Mouse (Mus musculus): Measurements from ENCODE around the gene Kcnh2.

The Kcnh2 gene

DNA sequence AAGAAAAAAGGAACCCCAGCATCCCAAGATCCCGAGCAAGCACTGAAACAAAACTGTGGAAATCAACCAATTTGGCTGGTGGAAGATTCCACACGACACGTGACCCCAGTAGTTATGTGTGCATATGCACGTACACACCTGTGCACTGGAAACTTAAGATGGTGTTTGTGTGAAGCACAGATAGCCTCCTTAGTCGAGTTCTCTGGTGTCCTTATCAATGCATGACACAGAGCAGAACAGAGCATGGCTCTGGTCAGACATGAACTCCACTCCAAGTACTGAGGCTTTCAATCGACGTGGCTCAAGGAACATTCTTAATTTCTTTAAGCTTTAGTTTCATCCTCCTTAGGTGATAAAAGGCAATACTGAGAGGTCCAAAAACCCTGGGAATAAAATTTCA is 5.1 kb downstream of the Kcnh2 start:
- DNase-seq (ENCODE audit: low read depth) = no peak

DNA sequence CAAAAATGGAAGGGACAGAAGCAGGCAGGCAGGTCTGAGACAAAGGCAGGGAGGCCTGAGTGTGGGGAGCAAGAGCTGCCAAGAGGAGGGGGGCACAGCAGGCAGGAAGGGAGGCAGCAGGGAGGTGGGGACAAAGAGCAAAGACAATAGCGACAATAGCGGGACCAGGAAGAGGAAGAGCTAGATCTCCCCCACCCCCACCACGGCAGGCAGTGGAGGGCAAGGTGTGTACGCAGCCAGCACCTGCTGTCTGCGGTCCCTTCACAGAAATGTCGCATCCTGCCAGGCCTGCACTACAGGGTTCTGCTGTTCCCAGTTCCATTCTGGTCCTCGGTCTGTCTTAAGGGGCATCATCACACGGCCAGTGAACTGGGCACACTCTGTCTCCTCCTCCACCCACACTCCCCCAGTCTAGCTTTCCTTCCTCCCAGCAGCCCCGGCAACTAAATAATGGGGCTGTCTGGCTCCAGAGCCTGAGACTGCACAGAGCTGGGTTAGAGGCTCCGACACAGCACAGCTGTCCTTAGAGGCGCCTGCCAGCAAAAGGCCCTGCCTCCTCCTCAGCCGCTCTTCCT is 6.8 kb downstream of the Kcnh2 start:
- no peak for DNase-seq (ENCODE audit: low read depth)

DNA sequence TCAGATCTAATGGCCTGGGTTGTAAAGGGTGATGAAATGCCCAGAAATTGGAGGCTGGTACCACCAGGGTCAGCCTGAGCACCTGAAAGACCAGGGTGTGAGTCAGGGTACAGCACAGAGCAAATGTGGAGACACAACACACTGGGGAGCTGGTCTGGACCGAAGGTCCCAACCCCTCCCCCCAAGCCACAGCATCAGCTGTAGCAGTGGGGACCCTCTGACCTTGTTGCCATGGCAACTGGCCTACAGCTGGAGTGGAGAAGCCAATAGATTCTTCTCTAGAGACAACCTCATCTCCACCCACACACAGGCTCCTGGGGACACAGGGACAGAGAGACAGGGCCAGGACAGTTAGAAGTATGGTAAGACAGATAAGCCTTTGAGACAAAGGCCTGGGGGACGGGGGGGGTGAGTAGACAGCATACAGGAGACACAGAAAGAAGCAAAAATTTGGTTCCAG is 7.4 kb downstream of the Kcnh2 start:
- DNase-seq (ENCODE audit: low read depth) = no peak

DNA sequence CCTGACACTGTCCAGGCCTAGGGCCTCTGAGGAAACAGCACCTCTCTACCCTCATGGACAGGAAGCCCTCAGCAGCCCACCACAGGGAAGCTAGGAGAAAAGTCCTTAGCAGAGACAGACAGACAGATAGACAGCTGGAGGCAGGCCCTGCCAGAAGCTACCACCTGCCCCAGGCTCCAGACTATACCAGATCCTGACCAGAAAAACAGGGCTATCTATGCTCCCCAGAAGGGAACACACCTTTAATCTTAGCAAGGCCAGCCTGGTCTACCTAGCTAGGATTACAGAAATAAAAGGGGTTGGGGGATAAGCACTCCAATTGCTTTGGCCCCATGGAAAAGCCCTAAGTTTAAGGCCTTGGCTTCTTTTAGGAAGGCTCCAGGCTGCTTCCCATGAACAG is 8.0 kb downstream of the Kcnh2 start:
- DNase-seq (ENCODE audit: low read depth) = no peak

DNA sequence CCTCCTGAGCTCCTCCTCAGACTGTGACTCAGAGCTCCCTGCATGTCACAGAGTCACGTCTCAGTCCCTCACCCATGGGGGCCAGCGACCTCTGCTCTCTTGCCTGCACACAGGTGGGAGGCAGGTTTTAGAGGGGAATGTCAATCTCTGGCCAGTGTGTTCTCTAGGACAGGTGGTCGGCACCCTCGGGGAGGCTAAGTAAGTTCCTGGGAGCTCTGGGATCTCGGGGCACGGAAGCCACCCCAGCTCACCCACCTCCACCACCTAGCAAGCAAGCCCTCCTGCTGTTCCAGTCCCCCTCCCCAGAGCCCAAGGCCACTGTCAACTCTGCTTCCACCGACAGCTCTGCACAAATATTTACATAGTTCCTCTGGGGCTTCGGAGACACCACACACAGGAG is 8.4 kb downstream of the Kcnh2 start:
- no peak for DNase-seq (ENCODE audit: low read depth)

GRCm38 (mm10) chr5:24342205-24342963 is 9.0 kb downstream of the Kcnh2 start:
- DNase-seq (ENCODE audit: low read depth) = no peak

DNA sequence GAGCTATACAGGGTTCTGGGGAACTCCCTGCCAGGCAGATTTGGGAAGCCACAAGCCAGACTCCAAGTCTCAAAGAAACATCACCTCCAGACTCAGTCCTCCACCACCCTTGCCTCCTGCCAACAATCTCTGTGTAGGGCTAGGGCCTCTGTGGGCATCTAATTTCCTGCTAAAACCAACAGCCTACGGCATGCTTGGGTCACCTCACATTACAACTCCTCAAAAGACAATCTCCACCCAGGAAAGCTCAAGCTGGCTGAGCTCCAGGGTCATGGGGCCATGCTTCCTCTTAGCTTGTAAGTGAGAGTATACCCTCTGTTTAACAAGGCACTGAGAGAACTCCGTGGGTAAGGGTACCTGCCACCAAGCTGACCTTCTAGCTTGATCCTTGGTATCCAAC is 13.6 kb downstream of the Kcnh2 start:
- DNase-seq (ENCODE audit: low read depth) = no peak

- DNase-seq (ENCODE audit: low read depth) = no peak
Measured at GRCm38 (mm10) chr5:24337366-24337765, 14.0 kb downstream of the Kcnh2 start.

DNA sequence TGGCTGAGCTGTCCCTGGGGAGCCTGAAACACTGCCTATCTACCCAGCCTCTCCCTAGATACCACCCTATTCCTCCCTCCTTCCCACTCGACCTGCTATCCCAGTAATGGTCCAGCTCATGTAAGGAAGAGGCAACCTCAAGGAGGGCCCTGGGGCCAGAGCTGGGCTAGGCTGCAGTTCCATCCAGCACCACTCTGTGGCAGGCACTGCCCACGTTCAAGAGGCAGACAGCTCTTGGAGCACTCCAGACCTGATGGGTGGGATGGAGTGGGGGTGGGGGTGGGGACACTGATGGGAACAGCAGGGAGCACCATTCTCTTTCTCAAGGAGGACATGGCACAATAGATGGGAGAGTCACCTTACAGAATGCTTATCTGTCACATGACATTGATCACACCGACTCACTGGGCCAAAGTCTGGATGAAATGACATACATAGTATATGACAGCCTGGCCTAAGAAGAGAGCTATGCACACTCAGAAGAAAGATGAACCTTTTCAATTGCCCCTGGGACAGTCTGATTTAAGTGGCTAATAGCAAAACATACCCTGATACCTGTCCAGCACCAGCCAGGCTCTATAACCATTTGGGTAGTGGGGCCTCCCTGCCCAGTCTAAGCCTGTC is 15.4 kb downstream of the Kcnh2 start:
- no peak for DNase-seq (ENCODE audit: low read depth)

GRCm38 (mm10) chr5:24334749-24335148 is 16.7 kb downstream of the Kcnh2 start:
- no peak for DNase-seq (ENCODE audit: low read depth)

DNA sequence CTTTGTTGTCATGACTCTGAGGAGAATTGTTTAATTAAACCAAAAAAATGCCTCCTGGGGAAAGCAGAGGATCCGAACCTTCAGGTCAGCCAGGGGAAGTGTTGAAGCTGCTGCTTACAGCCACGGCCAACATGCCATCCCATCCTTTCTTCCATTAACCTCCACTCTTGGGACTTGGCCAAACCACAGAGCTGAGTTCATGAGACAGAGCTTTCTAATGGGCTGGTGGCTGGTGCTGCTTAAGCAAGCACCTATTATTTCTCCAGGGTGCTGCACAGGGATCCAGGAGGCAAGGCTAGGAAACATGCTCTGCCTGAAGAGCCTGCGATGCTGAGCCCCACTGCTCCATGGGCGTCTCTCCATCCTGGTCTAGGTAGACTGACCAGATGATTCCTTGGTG is 19.0 kb downstream of the Kcnh2 start:
- DNase-seq (ENCODE audit: low read depth) = no peak

DNA sequence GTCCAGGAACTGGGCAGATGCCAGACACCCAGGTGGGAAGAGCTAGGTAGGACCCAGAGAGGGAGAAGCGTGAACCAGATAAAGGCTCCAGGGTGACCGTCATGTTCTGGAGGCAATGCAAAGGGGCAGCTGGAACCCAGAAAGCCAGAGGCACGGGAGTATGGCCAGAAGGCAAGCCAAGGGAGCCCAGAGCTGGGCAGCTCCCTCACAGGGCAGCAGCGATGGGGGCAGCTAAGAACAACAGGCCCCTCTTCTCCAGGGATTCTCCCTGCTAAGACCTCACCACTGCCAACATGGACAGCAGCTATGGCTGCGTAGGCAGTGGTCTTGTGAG is 21.5 kb downstream of the Kcnh2 start:
- DNase-seq (ENCODE audit: low read depth) = no peak

- DNase-seq (ENCODE audit: low read depth) = no peak
Measured at GRCm38 (mm10) chr5:24329212-24329964, 22.0 kb downstream of the Kcnh2 start.

DNA sequence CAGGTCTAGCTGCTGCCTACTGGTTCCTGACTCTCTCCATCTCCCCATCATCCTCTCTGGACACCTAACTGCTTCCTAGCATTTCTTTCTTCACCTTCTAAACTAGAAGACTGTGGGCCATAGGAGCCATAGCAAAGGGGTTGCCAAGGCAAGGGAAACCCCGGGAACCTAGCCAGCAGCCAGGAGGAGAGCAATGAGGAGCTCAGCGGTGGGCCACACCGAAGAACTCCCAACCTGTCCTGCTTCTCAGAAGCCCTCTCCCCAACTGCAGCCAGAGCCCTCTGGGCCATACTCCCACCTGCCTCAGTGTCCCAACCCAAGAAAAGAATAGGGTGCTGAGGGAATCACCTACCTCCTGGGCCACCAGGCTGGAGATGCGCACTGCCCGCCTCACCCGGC is 22.6 kb downstream of the Kcnh2 start:
- no peak for DNase-seq (ENCODE audit: low read depth)

GRCm38 (mm10) chr5:24326842-24327417 is 24.5 kb downstream of the Kcnh2 start:
- no peak for DNase-seq (ENCODE audit: low read depth)

DNA sequence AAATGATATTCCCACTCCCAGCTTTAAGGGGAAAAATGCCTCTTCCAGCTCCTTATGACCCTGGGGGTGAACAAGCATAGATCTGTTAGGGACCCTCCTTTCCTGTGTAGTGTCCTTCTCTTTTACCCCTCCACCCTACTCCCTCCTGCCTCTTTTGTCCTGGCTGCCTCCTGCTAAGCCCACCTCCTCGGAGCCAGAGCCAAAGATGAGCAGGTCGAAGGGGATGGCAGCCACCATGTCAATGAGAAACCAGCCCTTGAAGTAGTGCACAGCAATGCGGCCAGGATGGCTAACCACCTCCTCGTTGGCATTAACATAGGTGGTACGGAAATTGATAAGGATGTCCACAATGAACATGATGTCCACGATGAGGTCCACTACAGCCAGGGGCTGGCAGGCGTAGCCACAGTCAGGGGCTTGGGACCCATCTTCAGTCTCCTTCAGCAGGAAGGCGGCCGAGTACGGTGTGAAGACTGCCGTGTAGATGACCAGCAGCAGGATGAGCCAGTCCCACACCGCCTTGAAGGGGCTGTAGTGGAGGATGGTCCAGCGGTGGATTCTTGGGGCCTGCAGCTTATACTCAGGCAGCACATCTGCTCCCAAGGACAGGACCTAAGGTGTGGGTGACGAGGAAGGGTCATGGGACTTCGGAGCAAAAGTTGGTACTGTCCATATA is 25.1 kb downstream of the Kcnh2 start:
- no peak for DNase-seq (ENCODE audit: low read depth)

DNA sequence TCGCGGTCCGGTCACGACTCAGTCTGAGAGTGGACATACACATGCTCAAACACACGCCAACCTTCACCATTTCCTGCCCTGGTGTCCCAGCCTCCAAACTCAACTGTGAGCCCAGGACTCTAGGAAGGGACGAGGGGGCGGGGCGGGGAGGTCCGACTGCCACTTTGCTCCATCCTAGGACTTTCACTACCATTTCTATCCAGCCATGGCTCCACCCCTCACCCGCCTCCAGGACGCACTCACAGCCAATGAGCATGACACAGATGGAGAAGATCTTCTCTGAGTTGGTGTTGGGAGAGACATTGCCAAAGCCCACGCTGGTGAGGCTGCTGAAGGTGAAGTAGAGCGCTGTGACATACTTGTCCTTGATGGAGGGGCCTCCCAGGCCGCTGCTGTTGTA is 26.2 kb downstream of the Kcnh2 start:
- no peak for DNase-seq (ENCODE audit: low read depth)

GRCm38 (mm10) chr5:24321711-24322682 is 29.4 kb downstream of the Kcnh2 start:
- DNase-seq (ENCODE audit: low read depth) = no peak

DNA sequence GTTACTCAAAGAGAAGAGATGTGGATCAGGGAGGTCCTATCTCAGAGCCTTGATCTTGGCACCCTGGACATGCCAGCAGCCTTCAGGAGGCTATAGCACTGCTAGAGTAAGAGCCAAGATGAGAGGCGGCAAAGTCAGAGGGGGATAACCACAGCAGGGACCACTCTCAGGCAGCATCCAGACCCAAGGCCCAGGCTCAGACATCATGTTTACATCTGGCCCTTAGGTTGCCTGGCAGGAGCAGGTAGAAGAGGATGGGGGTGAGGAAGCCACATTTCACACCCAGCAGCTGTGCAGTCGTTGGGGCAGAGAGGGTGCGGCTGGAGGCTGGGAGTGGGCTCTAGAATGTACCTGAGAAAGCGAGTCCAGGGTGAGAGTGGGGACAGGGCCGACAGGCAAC is 30.5 kb downstream of the Kcnh2 start:
- no peak for DNase-seq (ENCODE audit: low read depth)

DNA sequence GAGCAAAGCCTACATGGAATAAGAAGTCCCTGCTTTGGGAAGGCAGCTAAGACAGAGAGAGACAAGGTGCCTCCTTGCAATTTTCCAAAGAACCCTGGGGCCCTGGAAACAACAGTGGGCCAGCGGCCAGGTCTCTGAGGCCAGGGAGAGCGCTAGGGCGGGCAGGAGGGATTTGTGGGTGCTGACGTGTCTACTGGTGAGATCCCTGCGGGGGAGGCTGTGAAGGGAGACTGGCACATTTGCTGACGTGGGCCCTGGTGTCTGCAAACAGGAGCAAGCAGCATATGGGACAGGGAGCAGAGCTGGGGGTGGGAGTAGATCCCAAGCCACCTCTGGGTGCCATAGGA is 31.0 kb downstream of the Kcnh2 start:
- DNase-seq (ENCODE audit: low read depth) = no peak

All from c-Kit-positive CD71-negative TER-119-negative erythroid progenitor cells, embryonic 14.5 days (primary cell).